Mouse (Mus musculus) ovary, adult 18-20 months (tissue): ENCODE results near the gene Igfbpl1.
A peak's percentile ranks its signal among the peaks of the same experiment; 100 is the strongest.

Source experiments
- DNase-seq: peaks from one replicate; pipeline ENCODE4 v3.0.0; 2022; ENCODE audit warnings: low spot score, mixed read lengths

The Igfbpl1 gene

DNA sequence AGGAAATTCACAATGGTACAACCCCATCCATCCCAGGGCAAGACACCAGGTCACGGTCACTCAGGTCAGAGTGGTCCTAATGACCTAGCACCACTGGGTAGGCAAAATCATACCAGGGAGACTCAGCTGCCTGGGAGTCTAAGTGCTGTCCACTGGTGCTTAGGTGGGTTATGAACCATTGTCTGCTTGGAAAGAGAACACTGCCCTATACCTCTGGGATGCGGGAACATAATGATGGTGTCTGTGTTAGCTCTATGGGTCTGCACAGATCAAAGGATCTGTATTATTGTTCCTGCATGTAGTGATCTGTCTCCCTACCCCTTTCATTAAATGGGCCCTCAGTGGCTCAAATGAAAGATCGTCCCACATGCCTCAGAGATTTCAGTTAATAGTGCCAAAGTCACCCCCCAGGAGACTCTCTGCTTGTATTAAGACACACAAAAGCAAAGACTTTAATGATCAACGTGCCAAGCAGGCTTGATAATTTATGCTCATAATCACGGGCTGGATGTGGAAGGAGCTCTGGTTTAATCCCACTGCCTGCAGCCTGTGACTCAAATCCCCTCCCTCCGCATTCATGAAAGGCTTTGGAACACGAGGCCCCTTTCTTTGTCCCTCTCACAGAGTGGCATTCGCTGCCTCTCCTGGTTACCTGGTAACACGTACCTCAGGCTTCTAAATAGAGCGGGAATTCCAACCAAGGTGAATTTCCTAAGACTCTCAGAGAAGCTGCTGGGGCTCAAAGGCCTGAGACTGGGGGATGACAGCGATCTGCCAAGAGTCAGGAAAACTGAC is 3.7 kb downstream of the Igfbpl1 start:
- no peak for DNase-seq

DNA sequence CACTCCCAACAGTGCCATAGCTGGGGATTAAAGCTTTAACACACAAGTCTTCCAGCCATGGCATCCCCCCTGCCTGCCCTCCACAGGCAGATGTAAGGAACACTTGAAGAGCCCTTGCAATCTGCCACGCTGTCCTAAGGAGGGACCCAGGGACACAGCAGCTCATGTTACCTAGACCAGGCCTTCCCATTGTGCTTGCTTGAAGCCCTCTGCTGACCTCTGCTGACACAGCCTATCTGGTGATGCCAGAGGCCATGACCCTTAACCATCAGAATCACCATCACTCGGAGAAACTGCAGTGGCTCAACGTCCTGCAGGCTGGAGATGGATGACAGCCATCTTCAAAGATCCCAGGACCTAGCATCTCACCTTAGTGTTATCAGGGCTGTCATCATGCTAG is 4.7 kb downstream of the Igfbpl1 start:
- no peak for DNase-seq

DNA sequence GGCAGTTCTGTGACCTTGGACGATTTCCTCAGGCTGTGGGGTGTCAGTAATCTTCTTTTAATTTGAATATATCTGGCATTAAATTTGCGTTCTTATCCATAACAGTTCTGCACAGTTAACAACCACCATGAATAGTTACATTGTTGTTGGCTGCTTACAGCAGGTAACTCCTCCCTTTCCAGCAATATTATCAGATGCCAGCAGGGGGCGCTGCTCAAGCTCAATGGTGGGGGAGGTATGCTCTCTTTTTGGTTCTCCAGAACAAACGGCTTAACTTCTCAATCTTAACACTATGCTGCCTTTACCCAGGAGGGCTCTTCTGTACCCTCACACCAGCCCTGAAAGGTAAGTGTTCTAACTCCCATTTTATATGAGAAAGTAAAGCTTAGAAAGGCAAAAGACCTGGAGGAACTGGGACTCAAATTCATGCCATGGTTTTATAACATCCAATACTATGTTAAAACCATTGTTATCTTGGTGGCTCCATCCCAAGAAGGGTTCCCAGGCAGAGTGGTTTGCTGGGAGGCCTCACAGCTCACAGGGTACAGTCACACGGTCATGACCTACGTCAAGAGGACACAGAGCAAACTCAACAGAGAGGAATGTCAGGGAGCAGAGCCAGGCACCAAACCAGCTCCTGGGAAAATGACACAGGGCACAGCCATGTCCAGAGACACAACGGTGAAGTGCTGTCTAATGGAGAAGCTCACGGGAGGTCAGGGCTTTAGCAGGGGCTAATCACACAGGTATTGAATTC is 6.5 kb downstream of the Igfbpl1 start:
- no peak for DNase-seq

DNA sequence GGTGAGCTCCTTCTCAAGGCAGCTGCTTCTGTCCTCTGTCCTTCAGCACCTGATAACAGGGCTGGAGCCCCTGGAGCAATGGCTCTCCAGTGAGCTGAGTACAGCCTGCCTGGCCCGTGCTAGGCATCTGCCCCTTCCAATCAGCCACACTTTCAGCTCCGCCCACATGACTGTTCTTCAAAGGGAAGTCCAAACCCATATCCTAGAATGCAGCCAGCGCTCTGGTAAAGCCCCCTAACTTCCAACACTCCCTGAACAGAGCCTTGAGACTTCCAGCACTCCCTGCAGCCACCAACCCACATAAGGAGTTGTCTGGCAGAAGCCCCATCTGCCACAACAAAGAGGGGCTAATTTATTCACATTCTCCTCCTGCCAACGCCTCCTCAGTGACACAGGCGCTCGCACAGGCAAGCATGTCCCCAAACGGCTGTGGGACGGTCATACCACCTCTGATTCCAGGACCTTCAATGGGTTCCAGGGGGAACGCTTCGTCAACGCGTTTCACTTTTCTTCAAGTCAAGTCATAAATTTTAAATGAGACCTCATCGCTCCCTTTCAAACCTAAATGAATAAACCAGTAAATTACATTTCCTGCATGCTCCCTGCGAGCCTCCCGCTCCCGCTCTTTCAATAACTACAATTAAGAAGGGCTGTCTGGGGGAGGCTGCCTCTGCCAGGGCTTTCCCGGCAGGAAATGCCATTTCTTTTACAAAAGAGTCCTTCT is 7.4 kb downstream of the Igfbpl1 start:
- no peak for DNase-seq

DNA sequence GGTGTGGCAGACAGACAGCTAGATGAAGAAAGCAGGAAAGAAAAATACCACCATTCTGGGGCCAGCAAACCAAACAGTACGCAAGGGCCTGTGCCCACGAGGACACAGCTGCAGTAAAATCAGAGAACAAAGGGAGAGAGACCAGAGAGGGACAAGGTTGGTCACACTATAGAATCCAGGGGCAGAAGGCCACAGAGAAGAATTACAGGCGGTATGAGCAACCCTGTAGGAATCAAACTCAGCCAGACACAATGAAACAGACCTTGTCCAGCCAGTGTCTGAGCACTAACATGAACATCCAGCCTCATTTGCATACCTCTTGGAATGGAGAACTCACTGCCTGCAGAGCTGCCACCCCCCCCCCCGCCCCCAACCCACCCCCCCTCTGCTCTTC is 7.9 kb downstream of the Igfbpl1 start:
- no peak for DNase-seq

DNA sequence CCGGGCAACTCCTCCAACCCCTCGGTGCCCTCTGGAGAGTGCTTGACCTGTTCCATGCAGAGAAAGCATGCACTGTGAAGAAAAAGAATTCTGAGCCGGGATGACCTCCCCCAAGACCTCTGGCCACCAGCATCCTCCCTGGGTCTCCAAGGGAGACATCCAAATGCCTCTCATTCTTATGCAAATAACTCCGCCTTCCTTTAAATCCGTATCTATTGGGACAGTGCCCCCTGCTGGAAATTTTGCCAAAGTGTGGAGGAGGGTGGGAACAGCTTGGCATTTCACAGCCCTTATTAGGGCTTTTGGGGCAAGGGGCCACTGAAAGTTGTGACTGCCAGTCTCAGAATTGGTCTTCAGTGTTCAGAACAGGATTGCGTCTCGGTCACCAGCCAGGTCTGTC is 11.2 kb downstream of the Igfbpl1 start:
- no peak for DNase-seq

DNA sequence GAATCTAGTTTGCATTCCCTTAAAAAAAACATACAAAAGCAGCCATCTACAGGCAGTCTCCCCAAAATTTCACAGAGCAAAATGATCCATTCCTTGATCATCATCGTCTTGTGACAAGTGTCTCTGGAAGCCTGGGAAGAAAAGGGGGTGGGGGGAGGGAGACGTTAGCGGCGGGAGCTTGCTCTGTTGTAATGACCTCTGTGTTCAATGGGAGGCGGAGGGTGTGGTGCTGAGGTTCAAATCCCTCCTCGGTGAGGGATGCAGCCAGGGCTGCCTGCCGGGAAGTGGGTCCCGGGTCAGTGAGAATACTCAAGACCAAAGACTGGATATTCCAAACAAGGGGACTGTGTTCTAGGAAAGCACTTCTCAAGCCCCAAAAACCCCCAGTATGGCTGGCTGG is 15.5 kb downstream of the Igfbpl1 start:
- DNase-seq: no peak

DNA sequence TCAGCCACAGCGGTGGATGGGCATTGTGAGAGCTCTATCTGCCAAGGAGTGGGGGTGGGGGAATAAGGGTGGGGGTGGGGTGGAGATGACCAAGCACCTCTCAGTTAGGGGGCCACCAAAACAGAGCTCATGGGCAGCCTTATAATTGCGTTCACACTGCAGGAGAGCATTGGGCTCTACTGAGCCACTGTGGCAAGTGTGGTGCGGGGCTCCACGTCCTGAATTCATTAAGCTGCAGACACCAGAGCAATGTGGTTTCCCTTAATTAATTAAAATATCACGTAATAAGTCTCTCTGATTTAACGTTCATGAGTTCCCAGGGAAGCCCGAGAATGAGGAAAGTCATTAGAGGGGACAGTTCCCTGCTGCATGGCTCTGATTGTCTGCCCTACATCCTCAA is 18.7 kb downstream of the Igfbpl1 start:
- DNase-seq: no peak

DNA sequence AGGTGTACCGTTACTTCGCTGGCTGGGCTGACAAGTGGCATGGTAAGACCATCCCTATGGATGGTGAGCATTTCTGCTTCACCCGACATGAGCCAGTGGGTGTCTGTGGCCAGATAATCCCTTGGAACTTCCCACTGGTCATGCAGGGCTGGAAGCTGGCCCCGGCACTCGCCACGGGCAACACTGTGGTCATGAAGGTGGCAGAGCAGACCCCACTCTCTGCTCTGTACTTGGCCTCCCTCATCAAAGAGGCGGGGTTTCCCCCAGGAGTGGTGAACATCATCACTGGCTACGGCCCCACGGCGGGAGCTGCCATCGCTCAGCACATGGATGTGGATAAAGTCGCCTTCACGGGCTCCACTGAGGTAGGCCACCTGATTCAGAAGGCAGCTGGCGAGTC is 23.8 kb downstream of the Igfbpl1 start:
- DNase-seq: no peak

DNA sequence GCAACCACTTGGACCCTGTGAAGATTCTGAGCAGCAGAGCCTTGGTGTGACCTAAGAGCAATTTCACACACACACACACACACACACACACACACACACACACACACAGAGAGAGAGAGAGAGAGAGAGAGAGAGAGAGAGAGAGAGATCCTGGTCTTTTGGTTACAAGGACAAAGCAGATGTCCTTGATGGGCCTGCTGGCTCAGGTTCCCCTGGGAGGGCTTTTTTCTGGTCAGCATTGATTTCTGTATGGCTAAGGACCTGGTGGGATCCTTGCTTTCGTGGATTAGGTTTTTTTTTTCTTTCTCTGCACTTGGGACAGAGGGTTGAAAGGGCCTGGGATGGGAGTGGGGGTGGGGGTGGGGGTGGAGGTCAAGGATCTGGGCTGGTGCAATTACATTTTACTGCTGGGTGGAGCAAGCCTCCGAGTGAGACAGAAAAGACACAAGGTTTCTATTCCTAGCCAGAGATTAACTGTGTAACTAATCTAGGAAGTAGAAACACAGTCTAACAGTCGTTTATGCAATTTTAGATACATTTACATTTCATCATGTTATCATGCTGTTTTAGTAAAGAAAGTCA is 26.7 kb downstream of the Igfbpl1 start:
- DNase-seq: no peak

DNA sequence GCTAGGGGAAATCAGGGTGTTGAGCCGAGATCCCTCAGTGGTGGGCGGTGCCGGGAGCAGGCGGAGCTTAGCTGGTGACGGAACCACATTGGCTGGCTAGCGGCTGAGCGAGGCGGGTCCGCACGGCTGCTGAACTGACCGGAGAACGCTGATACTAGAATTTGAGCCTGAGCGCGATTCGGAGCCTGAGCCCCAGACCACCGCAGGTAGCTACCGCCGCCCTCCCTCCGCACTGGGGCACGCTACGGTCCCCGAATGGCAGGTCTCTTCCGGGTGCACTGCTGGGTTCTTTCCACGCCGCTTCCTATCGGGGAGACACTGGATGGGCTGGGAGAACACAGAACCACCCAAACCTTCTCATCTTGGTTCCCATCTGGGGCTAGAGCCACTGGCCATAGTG is 27.8 kb downstream of the Igfbpl1 start, which contains the start of gene Aldh1b1:
Aldh1b1 (plus strand) TSS at position 59 of the 400 bp plus-strand sequence.
- DNase-seq: peak; percentile 72

DNA sequence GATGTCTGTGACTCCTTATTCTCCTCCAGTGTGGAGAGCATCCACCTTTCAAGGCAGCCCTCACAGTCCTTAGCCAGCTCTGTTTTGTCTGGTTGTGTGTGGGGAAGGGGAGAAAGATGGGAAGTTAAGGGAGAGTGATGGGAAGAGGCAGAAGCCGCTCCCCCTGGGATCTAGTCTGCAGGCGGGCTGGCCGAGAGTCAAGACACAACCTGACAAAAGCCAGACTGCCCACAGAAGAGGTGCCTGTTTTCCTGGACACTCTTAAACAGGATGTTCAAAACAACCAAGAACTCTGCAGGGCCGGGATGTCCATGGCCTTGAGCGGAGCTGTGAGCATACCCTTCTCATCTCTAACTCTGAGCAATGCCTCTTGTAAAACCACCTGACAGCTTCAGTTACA is 30.0 kb downstream of the Igfbpl1 start:
- DNase-seq: peak; percentile 17

DNA sequence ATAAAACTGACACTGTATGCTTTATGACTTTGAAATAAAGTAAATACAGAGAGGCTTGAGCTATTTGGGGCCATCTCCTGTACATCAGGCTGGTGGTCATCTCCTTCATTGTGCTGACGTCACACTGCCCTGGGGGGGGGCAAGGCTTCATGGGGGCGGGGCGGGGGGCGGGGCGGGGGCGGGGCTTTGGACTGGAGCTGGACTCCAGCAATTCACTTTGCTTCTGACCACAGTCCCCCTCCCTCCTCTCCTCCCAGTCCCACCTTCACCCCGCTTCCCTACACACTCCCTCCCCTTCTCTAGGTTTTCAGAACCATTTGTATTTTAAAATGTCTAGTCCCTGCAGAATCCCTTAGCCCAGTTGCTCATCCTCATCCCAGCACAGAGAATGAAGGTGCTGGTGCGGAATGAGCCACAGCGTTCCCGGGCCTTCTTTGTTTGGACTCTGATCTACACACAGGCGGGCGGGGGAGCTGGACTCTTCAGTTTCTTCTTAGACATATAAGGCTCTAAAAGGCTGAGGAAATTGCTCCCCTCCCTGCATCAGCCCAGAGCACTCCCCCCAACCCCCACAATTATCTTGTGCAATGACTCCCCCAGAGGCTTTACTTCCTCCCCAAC is 31.4 kb downstream of the Igfbpl1 start:
- peak; percentile 23 for DNase-seq

DNA sequence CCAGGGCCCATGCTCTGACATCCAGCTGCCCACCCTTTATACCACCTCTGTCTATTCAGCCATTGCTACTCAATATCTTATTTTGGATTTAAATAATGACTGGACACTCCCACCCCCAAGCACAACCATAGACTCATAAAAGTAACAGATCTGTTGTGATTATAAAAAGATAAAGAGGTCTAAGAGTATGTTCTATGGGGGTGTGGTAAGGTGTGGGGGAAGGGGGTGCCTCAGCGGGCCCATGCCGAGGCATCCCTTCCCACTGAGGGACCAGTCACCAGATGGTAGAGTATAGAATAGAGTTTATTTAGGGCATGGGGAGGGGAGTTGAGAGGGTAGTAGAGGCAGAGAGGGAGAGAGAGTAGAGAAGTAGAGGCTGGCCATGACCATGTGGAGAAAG is 36.7 kb downstream of the Igfbpl1 start:
- DNase-seq: no peak

DNA sequence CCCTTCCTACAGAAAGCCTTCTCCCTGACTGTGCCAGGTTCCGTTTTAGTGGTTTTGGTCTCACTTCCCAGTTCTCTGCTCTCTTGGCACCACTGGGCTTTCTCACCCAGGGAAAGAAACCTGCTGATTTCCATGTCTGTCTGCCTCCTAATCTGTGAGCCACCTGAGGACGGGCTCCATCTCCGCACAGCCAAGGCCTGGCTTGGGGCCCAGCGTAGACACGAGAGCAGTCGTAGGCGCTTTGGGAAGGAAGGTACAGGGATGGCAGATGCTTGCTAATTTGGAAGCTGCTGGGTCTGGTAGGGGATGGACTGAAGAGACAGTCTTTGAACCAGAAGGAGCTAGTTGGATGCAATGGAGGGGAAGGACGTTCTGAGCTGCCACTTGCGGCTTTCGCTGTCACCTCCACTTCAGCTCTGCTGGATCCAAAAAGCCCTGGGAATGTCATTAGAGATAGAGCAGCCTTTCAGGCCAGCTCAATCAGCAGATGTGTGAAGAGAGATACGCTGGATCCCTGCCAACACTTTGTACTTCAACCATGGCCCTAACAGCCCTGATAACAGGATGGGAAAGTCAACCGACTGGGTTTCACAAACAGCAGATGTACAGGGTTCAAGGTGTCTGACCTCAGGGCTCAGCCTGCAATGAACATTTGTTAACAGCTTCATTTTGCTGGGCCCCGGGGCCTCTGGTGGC is 37.3 kb downstream of the Igfbpl1 start:
- peak; percentile 74 for DNase-seq

DNA sequence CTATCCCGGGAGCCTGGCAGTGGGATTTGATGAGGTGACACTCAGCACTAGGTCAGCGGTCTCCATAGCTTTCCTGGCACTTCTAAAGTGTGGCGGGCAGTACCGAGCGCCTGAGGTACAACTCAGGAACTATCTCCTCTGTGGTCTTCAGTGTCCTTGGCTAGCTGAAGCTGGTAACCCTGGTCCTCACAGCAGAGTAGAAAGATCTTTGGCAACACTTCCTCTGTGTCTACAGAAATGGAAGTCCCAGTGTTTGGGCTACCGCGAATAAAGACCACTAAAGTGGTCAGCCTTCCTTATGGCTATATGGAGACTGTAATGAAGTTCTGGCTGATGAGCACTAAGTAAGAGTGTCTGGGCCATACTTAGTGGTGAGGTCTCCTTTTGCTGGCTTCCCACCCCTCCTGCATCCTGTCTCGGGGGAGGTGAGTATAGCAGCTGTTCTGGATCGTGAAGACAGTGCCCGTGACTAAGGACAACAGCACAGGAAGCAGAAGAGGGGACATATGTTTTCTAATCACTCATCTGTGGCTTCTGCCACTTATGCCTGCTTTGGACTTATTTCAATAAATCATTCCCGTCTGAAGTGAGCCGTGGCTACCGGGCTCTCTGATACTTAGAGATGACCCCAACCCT is 38.2 kb downstream of the Igfbpl1 start:
- DNase-seq: no peak

DNA sequence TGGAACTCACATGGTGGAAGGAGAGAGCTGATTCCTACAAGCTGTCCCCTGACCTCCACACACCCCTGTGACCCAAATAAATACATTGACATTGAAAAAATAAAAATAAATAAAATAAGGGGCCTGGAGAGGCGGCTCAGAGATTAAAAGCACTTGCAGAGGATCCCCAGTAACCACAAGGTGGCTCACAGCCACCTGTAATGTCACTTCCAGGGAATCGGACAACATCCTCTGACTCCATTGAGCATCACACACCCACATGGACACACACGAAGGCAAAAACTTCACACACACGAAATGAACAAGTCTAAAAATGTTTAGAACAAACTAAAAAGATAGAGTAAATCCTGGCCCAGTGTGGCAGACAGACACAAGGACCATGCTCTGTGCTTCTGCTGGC is 40.0 kb downstream of the Igfbpl1 start:
- no peak for DNase-seq

DNA sequence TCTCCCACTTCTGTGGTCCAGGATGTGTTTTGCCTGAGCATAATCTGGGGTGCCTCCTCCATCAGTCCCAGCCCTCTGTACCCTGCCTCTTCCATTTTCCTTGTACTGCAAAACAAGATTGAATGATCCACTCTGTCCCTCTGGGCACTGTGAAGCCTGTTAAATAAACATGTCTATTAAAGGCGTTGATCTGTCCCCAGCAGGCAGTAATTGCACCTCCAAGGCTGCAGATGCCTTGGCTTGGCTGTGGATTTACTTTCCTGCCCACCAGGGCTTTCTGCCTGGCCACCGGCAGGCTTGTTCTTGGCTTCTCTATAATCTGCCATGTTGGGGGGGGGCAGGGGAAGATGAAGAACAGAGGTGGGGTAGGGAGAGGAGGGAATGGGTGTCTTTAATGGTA is 40.8 kb downstream of the Igfbpl1 start:
- DNase-seq: no peak

DNA sequence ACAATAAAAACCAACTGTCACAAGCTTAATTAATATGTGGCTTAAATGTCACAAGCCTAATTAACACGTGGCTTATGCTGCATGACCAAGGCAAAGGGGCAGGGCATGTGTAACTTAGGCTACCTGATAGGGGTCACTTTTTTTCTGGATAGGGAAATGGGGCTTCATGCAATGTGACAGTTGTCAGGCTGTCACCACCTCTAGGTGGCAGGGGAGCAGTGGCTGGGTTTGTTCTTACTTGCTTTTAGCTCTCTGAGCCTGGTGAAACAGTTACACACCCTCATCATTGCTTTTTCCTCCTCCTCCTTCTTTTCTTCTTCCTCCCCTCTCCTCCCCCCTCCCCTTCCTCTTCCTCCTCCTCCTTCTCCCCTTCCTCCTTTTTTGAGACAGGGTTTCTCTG is 43.1 kb downstream of the Igfbpl1 start:
- no peak for DNase-seq

DNA sequence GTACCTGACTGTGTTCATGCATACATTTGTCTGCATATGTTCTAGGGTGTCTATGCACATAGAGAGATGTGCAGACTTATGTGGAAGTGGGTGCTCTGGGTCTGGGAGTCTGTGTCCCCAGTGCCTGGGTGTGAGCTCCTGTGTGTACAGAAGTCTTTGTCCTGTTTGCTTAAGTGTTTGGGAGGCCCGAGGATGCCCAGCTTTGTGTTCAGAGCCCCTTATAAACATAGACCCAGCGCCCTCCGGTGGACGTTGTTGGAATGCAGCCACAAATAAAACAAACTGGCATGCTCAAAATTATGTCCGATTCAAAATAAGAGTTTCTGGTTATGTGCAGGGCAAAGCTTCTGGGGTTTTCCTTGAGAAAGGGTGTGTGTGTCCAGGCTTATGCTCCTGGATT is 55.1 kb downstream of the Igfbpl1 start:
- peak; percentile 19 for DNase-seq

DNA sequence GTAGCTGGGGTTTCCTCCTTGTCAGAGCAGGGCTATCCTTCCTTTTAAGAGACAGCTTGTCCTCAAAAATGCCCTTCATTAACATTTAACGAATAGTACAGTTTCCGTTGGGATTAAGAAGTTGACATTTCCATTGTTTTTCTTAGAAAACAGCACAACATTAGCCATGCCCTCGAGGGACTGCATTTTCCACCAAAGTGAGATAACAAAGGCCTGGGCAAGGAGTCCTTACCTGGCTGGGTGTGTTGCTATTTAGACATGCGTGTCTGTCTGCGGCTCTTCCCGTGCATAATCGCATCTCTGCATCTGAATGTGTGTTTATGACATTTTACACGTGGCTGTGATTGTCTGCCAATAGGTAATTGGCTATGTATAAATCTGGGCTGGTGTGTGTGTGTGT is 55.5 kb downstream of the Igfbpl1 start:
- no peak for DNase-seq
